Mouse (Mus musculus) heart, embryonic 14.5 days (tissue): ENCODE measurements around the gene Cldn11. TPM values are rescaled to one million over a fixed set of nuclear protein-coding genes. Genes with fewer than 3 reads are reported as not detected.

Experiments used
- ATAC-seq: fragments of 200-750 bp; cut with Nextera tagmentation; 2 replicates; pipeline ENCODE4 v1.8.0; 2017; ENCODE audit warnings: low read depth, moderate TSS enrichment; ENCODE audit not compliant: insufficient number of reproducible peaks, insufficient read depth, low FRiP score
- H3K27ac ChIP-seq, 2 experiments: fragments of 200-500 bp in 1 of 2; fragments of 300-500 bp in 1 of 2; sonication (generic) in 1 of 2; replicated peaks in 1 of 2; 2 replicates each; pipeline ENCODE4 v1.5.1; 2012 to 2014; ENCODE audit warnings: low read depth in 2 of 2, low read length in 2 of 2, control low read depth in 1 of 2, mild to moderate bottlenecking in 1 of 2, mixed read lengths in 1 of 2; ENCODE audit not compliant: control insufficient read depth in 1 of 2, insufficient read depth in 1 of 2
- H3K27me3 ChIP-seq: fragments of 300-500 bp; sonication (generic); 2 replicates; pipeline ENCODE4 v1.6.1; 2014; ENCODE audit warnings: mild to moderate bottlenecking, low read length, control low read depth; ENCODE audit not compliant: control insufficient read depth, insufficient read depth
- H3K36me3 ChIP-seq: fragments of 300-500 bp; sonication (generic); 2 replicates; pipeline ENCODE4 v1.6.1; 2014; ENCODE audit warnings: mild to moderate bottlenecking, control low read depth, low read length, mixed read lengths; ENCODE audit not compliant: control insufficient read depth, insufficient read depth
- H3K4me1 ChIP-seq, 2 experiments: fragments of 200-500 bp in 1 of 2; fragments of 300-500 bp in 1 of 2; sonication (generic) in 1 of 2; 2 replicates each; pipeline ENCODE4 v1.6.1; 2012 to 2014; ENCODE audit warnings: low read length in 2 of 2, control low read depth in 1 of 2, mixed read lengths in 1 of 2; ENCODE audit not compliant: control insufficient read depth in 2 of 2, insufficient read depth in 2 of 2
- H3K4me2 ChIP-seq: fragments of 300-500 bp; sonication (generic); 2 replicates; pipeline ENCODE4 v1.6.1; 2014; ENCODE audit warnings: mild to moderate bottlenecking, low read length
- H3K4me3 ChIP-seq, 2 experiments: fragments of 200-500 bp in 1 of 2; fragments of 300-500 bp in 1 of 2; sonication (generic) in 1 of 2; 2 replicates each; pipeline ENCODE4 v1.5.1; 2012 to 2014; ENCODE audit warnings: low read length in 2 of 2, mild to moderate bottlenecking in 2 of 2, control low read depth in 1 of 2, low read depth in 1 of 2, moderate library complexity in 1 of 2; ENCODE audit not compliant: control insufficient read depth in 1 of 2, insufficient read depth in 1 of 2
- H3K9ac ChIP-seq: fragments of 300-500 bp; sonication (generic); 2 replicates; pipeline ENCODE4 v1.6.1; 2014; ENCODE audit warnings: mild to moderate bottlenecking, low read length
- H3K9me3 ChIP-seq: fragments of 300-500 bp; sonication (generic); 2 replicates; pipeline ENCODE4 v1.6.1; 2016; ENCODE audit warnings: low read length, control low read depth; ENCODE audit not compliant: control insufficient read depth
- WGBS: fragments of 180-500 bp; shearing (Covaris S2); extraction: QIAGEN DNeasy Blood & Tissue Kit; methylation state at CpG from one replicate; pipeline ENCODE4 v1.1.7; 2014; 5-methylcytosine and 5-hydroxymethylcytosine counted together
- polyA plus RNA-seq: library from polyadenylated mRNA; unstranded; fragments of >200 nt; fragmentation: Nextera tagmentation; extraction: Ambion mirVana; gene quantifications from 2 replicates; pipeline ENCODE4 v1.2.1, GENCODE M21; 2014

The Cldn11 gene
- polyA plus RNA-seq, 1 experiment from 2014 or later: 6.8 TPM

- H3K27ac ChIP-seq: no peak overlapping the region
- no peak overlapping the region for H3K4me2 ChIP-seq
- no peak overlapping the region for H3K4me3 ChIP-seq
- no peaks in the 10 kb centered on the region for H3K27me3 ChIP-seq
- no peaks in the 10 kb centered on the region for H3K36me3 ChIP-seq
- WGBS: 66% methylated on average over 17 of the region's 17 CpGs
- no peak for ATAC-seq
- no peaks in the 10 kb centered on the region for H3K9me3 ChIP-seq
- H3K9ac ChIP-seq: no peak overlapping the region
- H3K4me1 ChIP-seq: no peaks in the 10 kb centered on the region
Measured at GRCm38 (mm10) chr3:31199162-31199877, 49.6 kb downstream of the Cldn11 start.

DNA sequence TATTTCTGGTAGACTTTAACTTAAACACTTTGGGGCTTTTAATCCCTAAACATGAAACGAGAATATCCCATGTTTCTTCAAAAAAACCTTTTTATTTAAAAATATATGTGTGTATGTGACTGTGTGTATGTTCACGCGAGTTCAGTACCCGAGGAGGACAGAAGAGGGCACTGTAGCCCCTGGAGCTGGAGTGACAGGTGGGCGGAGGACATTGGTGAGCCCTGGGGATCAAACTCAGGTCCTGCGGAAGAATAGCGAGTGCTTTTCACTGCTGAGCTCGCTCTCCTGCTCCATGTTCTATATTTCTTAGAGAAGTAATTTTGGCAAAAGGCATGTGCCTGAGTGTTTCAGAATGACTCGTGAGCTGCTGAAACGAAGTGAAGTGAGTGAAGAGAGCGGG, 54.2 kb downstream of the Cldn11 start:
- no peak for ATAC-seq
- Histone ChIP-seq H3K4me2 (no peak overlapping the region), H3K4me3 (no peak overlapping the region), H3K9me3 (no peaks in the 10 kb centered on the region), H3K27ac (no peak overlapping the region), H3K9ac (no peak overlapping the region), H3K27me3 (no peaks in the 10 kb centered on the region), H3K36me3 (no peaks in the 10 kb centered on the region), H3K4me1 (no peaks in the 10 kb centered on the region; a peak in 2 of 4 replicates)
- WGBS: 88% methylated on average over 11 of the region's 11 CpGs

- no peaks in the 10 kb centered on the region for H3K27me3 ChIP-seq
- WGBS: 81% methylated on average over 3 of the region's 3 CpGs
- no peaks in the 10 kb centered on the region for H3K36me3 ChIP-seq
- no peak overlapping the region for H3K4me2 ChIP-seq
- H3K27ac ChIP-seq: no peak overlapping the region
- H3K4me1 ChIP-seq: no peaks in the 10 kb centered on the region; a peak in 2 of 4 replicates
- H3K9ac ChIP-seq: no peak overlapping the region
- H3K4me3 ChIP-seq: no peak overlapping the region
- H3K9me3 ChIP-seq: no peaks in the 10 kb centered on the region
- ATAC-seq: no peak
Measured at GRCm38 (mm10) chr3:31205167-31205566, 55.4 kb downstream of the Cldn11 start.

- H3K4me1 ChIP-seq: no peaks in the 10 kb centered on the region; a peak in 2 of 4 replicates
- WGBS: 43% methylated on average over 4 of the region's 4 CpGs
- no peak for ATAC-seq
Measured at GRCm38 (mm10) chr3:31208046-31208445, 58.3 kb downstream of the Cldn11 start.

GRCm38 (mm10) chr3:31208458-31208994, 58.8 kb downstream of the Cldn11 start:
- H3K36me3 ChIP-seq: no peaks in the 10 kb centered on the region
- H3K9me3 ChIP-seq: no peaks in the 10 kb centered on the region
- no peaks in the 10 kb centered on the region; a peak in 2 of 4 replicates for H3K4me1 ChIP-seq
- H3K27ac ChIP-seq: no peak overlapping the region
- no peak overlapping the region for H3K9ac ChIP-seq
- H3K27me3 ChIP-seq: no peaks in the 10 kb centered on the region
- no peak for ATAC-seq
- no peak overlapping the region for H3K4me3 ChIP-seq
- H3K4me2 ChIP-seq: peak overlapping the region; percentile 48
- WGBS: 17% methylated on average over 6 of the region's 6 CpGs

More at GRCm38 (mm10) chr3:31208046-31208445, 58.3 kb downstream of the Cldn11 start:
- Histone ChIP-seq H3K4me3 (no peak overlapping the region), H3K9ac (no peak overlapping the region), H3K27ac (no peak overlapping the region), H3K9me3 (no peaks in the 10 kb centered on the region), H3K36me3 (no peaks in the 10 kb centered on the region), H3K4me2 (no peak overlapping the region), H3K27me3 (no peaks in the 10 kb centered on the region)

- H3K9ac ChIP-seq: 0 out of 2 replicates have a peak overlapping the region, but pooled peaks have one; percentile 10
- H3K9me3 ChIP-seq: no peaks in the 10 kb centered on the region
- WGBS: 21% methylated on average over 19 of the region's 19 CpGs
- ATAC-seq: no peak
- H3K27me3 ChIP-seq: no peaks in the 10 kb centered on the region
- no peaks in the 10 kb centered on the region; a peak in 2 of 4 replicates for H3K4me1 ChIP-seq
- no peak overlapping the region for H3K27ac ChIP-seq
- H3K4me2 ChIP-seq: peak overlapping the region; percentile 48
- peak overlapping the region in 1 of 2 experiments; percentile 12; a peak in 1 of 4 replicates for H3K4me3 ChIP-seq
- H3K36me3 ChIP-seq: no peaks in the 10 kb centered on the region
Measured at GRCm38 (mm10) chr3:31209001-31209400, 59.3 kb downstream of the Cldn11 start.

GRCm38 (mm10) chr3:31212205-31213038, 62.7 kb downstream of the Cldn11 start:
- no peak overlapping the region for H3K9ac ChIP-seq
- no peaks in the 10 kb centered on the region for H3K36me3 ChIP-seq
- no peak overlapping the region for H3K4me3 ChIP-seq
- H3K4me1 ChIP-seq: no peaks in the 10 kb centered on the region; a peak in 2 of 4 replicates
- no peak for ATAC-seq
- H3K9me3 ChIP-seq: no peaks in the 10 kb centered on the region
- no peak overlapping the region for H3K4me2 ChIP-seq
- WGBS: 64% methylated on average over 9 of the region's 9 CpGs
- H3K27me3 ChIP-seq: no peaks in the 10 kb centered on the region
- H3K27ac ChIP-seq: no peak overlapping the region
